Mouse (Mus musculus): Measurements from ENCODE around the gene Akt3.

GRCm38 (mm10) chr1:177013313-177013712 lies 244.7 kb downstream of the Akt3 start:
- TF ChIP-seq CTCF (IDR thresholded peaks at IDR 0.05): no peak
- no peak for TF ChIP-seq EP300 (IDR thresholded peaks at IDR 0.05)
